Mouse (Mus musculus) urinary bladder, postnatal 14 days (tissue): ENCODE measurements around the gene Gm12794.
"Not testable (repeated sequence)": the region's sequence is repeated elsewhere in the genome, so short reads cannot be mapped to it uniquely, and the experiment has no call there.

ENCODE experiments used
- DNase-seq: peaks from one replicate; pipeline ENCODE4 v3.0.0; 2021; ENCODE audit warnings: low spot score

The Gm12794 gene

DNA sequence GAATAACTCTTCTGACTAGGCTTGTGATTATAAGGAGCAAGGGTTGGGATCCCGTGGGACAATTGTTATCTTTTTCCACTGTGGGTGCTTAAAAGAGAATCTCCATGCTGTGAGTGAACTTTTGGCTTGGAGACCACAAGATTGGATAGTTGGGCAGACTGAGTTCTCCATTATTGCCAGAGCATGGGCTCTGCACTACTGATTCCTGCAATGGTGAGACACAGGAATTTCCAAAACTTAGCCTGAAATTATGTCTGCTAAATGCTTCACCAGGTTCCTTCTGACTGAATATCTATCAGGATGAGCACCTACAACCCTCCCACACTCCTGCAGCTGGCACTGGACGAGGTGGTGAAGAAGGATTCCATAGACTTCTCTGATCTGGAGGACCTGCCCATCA is at the start of gene Gm12794:
TSS of gene Gm12794 (plus strand) at position 301 of the 400 bp plus-strand sequence.
- not testable (repeated sequence) for DNase-seq

DNA sequence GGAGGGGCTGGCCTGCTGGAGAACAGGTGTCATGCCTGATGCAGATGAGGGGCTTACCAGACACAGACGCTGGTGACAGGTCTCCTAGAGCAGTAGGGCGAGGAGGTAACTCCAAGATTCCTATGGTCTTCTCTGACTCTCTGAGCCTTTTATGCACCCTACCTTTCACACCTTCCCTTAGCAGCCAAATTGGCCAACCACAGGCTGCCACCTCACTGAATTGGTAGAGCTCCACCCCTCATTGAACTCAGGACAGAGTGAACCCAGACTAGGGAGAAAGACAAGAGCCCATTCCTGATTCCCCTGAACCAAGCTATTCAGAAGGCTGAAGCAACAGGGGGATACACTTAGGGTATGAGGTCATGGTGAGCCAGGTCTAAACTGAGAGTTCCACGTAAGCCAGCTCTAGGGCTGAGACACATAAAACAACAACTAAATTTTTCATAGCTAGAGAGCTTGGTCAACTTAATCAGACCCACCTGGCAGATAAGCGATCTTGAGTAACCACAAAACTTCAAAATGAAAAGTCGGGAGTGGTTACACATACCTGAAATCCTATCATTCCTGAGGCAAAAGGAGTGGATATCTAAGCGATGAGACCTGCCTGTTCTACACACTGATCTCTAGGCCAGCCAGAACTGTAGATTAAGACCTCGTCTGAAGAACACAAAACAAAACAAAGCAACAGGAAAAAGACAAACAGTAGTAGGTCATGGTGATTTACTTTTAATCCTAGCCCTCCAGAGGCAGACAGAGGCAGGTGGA is 46.4 kb upstream of the Gm12794 start, which contains the start of gene C130073F10Rik:
TSS of gene C130073F10Rik (minus strand) at position 134 of the 765 bp plus-strand sequence.
- no peak for DNase-seq

DNA sequence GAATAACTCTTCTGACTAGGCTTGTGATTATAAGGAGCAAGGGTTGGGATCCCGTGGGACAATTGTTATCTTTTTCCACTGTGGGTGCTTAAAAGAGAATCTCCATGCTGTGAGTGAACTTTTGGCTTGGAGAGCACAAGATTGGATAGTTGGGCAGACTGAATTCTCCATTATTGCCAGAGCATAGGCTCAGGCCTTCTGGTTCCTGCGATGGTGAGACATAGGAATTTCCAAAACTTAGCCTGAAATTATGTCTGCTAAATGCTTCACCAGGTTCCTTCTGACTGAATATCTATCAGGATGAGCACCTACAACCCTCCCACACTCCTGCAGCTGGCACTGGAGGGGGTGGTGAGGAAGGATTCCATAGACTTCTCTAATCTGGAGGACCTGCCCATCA is 31.4 kb upstream of the Gm12794 start, which contains the start of gene Gm12800:
TSS of gene Gm12800 (plus strand) at position 301 of the 400 bp plus-strand sequence.
- not testable (repeated sequence) for DNase-seq

DNA sequence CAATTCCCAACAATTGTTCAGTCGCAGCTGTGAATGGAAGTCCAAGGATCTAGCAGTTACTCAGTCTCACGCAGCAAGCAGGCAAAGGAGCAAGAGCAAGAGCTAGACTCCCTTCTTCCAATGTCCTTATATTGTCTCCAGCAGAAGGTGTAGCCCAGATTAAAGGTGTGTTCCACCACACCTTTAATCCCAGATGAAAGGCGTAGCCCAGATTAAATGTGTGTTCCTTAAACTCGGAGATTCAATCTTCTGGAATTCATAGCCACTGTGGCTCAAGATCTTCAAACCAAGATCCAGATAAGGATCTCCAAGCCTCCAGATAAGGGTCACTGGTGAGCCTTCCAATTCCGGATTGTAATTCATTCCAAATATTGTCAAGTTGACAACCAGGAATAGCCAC is 40.7 kb downstream of the Gm12794 start, which contains the start of gene Gm12790:
TSS of gene Gm12790 (minus strand) at position 101 of the 400 bp plus-strand sequence.
- not testable (repeated sequence) for DNase-seq

DNA sequence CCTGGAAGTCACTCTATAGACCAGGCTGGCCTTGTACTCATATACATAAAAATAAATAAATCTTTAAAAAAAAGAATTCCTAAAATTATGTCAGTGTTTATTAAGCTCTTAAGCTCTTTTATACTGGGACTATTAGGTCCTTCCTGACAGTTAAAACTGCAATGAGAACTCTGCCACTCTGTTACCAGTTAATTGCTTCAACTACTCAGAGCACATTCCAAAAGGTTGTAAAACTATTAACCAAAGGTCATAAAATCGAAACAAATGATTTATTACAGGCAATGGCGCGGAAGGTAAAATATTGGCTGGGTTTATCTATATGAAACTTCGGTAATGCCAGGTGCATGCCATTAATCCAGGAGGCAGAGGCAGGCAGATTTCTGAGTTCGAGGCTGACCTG is 45.5 kb downstream of the Gm12794 start:
- no peak for DNase-seq

DNA sequence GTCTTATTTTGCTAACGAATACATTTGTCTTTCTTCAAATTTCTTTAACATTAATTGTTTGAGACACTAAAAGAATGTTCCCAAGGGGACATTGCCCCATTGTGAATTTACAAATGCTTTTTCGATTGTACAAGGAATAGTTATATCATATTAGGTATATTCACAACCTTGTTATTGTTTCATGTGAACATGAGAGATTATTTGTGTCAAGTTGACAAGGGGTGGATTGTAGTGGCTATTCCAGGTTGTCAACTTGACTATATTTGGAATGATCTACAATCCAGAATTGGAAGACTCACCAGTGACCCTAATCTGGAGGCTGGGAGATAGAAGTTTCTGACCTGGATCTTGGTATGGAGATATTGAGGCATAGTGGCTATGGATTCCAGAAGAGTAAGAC is 46.1 kb downstream of the Gm12794 start, which contains the start of gene Gm12789:
TSS of gene Gm12789 (plus strand) at position 301 of the 400 bp plus-strand sequence.
- not testable (repeated sequence) for DNase-seq
